Mouse (Mus musculus): Measurements from ENCODE around the gene Rps3.
A peak's percentile ranks its signal among the peaks of the same experiment; 100 is the strongest.
"Not testable (repeated sequence)": the region's sequence is repeated elsewhere in the genome, so short reads cannot be mapped to it uniquely, and the experiment has no call there.

Rps3 gene

GRCm38 (mm10) chr7:99483271-99483923, at the start of gene Rps3:
Rps3 (minus strand) TSS chr7:99483738.
- DNase-seq (ENCODE audit: low spot score in 2 of 2), result peak; percentile 92 to 94

GRCm38 (mm10) chr7:99532526-99532925, 49.0 kb upstream of the Rps3 start:
- no peak for DNase-seq (ENCODE audit: low spot score in 2 of 2)

GRCm38 (mm10) chr7:99531408-99531970, 48.0 kb upstream of the Rps3 start:
- DNase-seq (ENCODE audit: low spot score in 2 of 2), result no peak

GRCm38 (mm10) chr7:99529410-99529809, 45.9 kb upstream of the Rps3 start:
- no peak for DNase-seq (ENCODE audit: low spot score in 2 of 2)

DNA sequence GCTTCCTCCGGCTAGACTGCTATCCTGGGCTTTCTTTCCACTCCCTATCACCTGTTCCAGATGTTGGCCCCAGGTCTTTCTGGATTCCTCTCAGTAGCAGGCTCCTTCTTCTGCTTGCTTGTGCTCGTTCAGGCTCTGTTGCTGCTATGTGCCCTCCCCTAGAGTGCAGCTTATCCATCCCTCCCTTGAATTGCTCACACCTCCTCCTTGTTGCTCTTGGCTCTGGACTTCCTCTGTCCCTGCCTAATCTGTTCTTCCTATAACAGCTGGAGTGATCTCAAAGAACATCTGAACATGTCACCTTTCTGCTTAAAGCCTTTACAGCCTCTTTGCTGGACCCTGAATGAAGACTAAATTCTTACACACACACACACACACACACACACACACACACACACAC, 45.0 kb upstream of the Rps3 start:
- DNase-seq (ENCODE audit: low spot score in 2 of 2), result no peak

GRCm38 (mm10) chr7:99523837-99524236, 40.3 kb upstream of the Rps3 start:
- no peak for DNase-seq (ENCODE audit: low spot score in 2 of 2)

DNA sequence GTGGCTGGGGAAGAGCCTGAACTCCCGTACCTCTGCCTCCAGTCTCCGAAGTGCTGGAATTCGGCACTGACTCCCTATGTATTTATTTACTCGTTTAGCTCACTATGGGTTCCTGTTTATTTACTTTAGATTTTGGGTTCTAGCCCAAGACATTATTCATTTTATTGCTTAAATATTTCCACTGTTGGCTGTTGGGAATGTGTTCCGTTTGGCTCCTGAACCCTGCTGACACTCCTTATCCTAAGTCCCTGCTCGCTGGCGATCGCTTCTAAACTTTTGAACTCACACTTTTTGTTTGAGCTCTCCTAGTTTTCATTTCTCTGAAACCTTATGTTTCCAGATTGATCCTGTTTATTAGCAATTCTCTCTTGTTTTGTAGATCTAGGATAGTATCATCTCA, 39.6 kb upstream of the Rps3 start:
- no peak for DNase-seq (ENCODE audit: low spot score in 2 of 2)

DNA sequence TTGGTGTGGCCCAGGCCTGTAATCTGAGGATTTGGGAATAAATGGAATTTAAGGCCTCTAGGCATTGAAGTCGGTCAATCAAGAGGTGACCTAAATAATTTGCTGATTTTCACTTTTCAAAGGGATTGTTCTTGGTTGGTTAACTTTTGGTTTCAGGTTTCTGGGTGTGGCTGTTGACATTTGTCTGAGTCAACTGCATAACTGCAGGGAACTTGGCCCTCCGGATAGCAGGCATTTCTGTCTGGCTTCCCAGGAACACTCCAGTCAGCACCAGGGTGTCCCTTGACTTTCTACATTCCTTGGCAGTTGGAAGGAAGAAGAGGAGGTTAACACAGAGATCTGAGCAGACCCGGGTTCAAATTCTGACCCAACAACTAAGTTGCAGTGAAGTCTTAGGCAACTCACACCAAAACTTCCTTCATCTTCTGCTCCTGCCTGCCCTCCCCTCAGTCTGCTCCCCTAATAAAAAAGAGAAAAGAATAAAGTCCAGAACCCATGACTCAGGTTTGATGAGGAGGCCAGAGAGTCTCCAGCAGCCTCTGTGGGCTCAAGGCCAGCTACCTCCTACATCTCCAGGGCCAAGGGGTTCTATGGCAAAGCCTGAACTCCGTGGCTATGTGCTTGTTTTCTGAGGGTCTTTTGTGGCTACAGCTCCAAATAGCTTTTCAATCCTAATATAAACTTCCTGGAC, 35.6 kb upstream of the Rps3 start:
- DNase-seq (ENCODE audit: low spot score in 2 of 2), result no peak

DNA sequence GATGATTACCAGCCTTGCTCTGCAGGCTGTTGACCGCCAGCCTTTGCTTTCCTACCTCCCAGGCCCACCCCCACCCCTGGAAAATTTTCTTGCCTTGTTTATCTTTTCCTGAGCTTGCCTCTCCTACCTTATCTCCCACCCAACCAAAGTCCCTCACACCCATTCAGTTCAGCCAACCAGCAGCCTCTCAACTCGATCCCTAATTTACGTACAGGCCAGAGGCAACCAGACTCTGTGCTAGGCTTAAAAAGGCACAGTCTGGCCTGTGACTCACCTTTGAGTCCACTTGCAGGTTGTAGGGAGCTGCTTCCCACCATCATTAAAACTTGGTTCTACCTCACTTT, 33.2 kb upstream of the Rps3 start:
- no peak for DNase-seq (ENCODE audit: low spot score in 2 of 2)

GRCm38 (mm10) chr7:99516092-99516813, 32.7 kb upstream of the Rps3 start:
- DNase-seq (ENCODE audit: low spot score in 2 of 2), result no peak

GRCm38 (mm10) chr7:99510087-99510501, 26.6 kb upstream of the Rps3 start:
- DNase-seq (ENCODE audit: low spot score in 2 of 2), result peak; percentile 43 to 59

DNA sequence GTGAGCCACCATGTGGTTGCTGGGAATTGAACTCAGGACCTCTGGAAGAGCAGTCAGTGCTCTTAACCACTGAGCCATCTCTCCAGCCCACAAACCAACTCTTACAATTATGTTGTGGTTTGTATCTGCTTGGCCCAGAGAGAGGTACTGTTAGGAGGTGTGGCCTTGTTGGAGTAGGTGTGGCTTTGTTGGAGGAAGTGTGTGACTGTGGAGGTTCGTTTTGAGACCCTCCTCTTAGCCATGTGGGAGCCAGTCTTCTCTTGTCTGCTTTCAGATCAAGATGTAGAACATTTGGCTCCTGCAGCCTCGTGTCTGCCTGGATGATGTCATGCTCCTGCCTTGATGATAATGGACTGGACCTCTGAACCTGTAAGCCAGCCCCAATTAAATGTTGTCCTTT, 24.6 kb upstream of the Rps3 start:
- DNase-seq (ENCODE audit: low spot score in 2 of 2), result not testable (repeated sequence)

GRCm38 (mm10) chr7:99504556-99504955, 21.0 kb upstream of the Rps3 start:
- no peak for DNase-seq (ENCODE audit: low spot score in 2 of 2)

DNA sequence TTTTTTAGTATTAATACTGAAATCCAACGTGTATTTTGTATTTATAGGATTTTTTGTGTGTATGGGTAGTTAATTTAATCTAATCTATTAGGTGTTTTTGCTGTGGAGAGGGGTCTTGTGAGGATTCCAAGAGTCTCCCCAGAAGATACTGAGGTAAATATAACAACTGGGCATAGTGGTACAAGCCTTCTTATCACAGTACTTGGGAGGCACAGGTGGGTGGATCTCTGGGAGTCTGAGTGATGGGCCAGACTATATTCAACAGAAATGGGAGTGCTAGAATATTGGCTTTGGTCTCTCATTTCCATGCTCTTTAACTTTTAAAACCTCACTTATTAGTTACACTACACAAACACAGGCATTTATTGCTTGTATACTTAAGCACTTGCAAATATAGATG, 17.6 kb upstream of the Rps3 start:
- no peak for DNase-seq (ENCODE audit: low spot score in 2 of 2)

DNA sequence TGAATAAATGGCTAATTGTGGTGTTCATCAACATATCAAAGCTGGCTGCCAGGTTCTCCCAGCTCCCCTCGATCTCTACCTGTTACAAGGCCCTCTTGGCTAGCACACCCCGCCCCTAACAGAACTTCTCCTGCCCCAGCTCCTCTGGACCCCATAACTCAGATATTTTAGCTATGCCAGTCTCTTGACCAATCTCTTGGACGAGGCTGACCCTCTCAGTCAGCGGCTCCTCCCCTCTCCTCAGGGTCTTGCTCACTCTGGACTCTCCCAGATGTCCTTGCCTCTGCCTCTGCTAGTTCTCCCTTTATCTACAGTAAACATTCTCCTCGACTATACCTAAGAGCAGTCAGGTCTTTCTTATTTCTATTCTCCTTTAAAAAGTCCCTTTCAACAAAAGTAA, 17.1 kb upstream of the Rps3 start:
- DNase-seq (ENCODE audit: low spot score in 2 of 2), result no peak

GRCm38 (mm10) chr7:99500201-99500600, 16.7 kb upstream of the Rps3 start:
- DNase-seq (ENCODE audit: low spot score in 2 of 2), result peak; percentile 69 to 79

DNA sequence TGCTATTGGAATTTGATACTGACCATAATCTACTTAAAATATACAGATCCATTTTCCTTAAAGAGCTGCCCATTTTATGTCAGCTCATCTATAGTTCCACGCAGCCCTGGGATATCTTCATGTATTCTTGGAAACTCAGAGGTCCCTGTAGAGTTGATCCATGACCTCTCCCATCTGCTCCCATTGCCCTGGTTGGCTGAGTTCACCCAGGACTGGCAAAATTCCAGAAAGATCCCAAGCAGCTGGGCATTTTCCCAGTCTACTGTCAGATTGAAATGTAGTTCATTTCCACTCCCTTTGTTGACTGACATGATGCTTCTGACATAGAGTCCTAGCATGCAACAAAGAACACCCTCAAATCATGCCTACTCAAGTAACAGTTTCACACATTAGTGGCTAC, 15.6 kb upstream of the Rps3 start:
- no peak for DNase-seq (ENCODE audit: low spot score in 2 of 2)

GRCm38 (mm10) chr7:99489708-99490107, 6.2 kb upstream of the Rps3 start:
- no peak for DNase-seq (ENCODE audit: low spot score in 2 of 2)

DNA sequence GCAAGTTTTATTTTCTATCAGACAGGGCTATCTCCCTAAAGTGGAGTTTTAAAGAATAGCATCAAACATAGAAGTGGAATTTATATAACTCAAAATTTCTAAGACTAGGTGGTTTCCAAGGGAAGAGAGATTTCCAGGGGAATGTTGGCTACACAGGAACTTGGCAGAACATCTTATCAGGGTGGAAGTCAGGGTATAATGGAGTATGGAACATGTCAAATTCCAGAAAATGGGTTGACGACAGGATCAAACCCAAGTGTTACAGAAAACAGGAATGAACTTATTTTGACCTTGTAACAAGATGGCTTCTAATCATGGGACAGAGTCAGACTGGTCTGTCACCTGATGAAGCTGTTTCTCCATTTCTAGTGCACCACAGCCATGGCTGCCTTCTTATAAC, 1.1 kb upstream of the Rps3 start:
- DNase-seq (ENCODE audit: low spot score in 2 of 2), result no peak

GRCm38 (mm10) chr7:99483924-99484319, 384 bp upstream of the Rps3 start:
- DNase-seq (ENCODE audit: low spot score in 2 of 2), result no peak

DNA sequence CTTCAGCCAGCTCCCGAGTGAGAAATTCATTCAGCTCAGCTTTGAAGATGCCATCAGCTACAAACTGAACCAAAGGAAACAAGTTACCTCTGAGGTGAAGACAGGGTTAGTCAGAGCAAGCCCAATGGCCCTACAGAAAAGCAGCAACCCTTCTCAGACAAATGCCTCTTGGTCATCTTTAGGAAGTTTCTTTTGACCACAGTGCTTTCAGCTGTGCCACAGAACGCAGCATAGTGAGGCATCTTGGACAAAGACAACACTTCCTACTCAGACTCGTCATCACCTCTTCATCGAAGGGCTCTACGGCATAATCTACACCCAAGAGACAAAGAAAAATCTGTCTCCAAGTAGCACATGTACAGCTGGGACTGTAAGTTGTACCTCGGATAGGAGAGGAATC, 901 bp downstream of the Rps3 start:
- no peak for DNase-seq (ENCODE audit: low spot score in 2 of 2)

DNA sequence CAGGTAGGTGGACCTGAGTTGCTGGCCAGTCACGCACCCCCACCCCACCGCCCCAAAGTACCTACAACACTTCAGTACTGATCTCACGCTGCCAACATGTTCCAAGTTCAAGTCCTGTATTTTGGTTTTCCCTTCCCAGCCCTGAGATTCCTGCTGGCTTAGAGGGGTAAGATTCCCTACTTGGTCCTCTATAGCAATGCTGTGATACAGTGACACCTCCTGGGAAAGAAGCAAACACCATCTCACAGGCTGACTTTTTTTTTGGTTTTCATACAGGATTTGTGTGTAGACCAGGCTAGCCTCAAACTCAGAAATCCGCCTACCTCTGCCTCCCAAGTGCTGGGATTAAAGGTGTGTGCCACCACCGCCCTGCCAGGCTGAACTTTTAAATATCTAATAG, 6.3 kb downstream of the Rps3 start:
- DNase-seq (ENCODE audit: low spot score in 2 of 2), result no peak

All from frontal cortex, postnatal 14 days (tissue).